Mouse (Mus musculus) embryo, embryonic 11 days (tissue): ENCODE results near the gene Schip1.

Experiments
- DNase-seq: peaks from one replicate; pipeline ENCODE4 v3.0.0-alpha.2; 2015

Schip1 gene

GRCm38 (mm10) chr3:68483517-68483916 is 418.9 kb downstream of the Schip1 start:
- no peak for DNase-seq

- DNase-seq = no peak
These were observed 419.4 kb downstream of the Schip1 start for GRCm38 (mm10) chr3:68484021-68484420.

GRCm38 (mm10) chr3:68484561-68484960 is 420.0 kb downstream of the Schip1 start:
- DNase-seq = no peak

- DNase-seq = no peak
These were observed 423.0 kb downstream of the Schip1 start for GRCm38 (mm10) chr3:68487621-68488020.

GRCm38 (mm10) chr3:68488316-68488715 is 423.7 kb downstream of the Schip1 start:
- DNase-seq = no peak

- no peak for DNase-seq
These were observed 426.9 kb downstream of the Schip1 start for GRCm38 (mm10) chr3:68491516-68491915.

- no peak for DNase-seq
These were observed 427.5 kb downstream of the Schip1 start for GRCm38 (mm10) chr3:68492066-68492465.

GRCm38 (mm10) chr3:68492513-68492912 is 427.9 kb downstream of the Schip1 start:
- DNase-seq = no peak

- peak; percentile 64 for DNase-seq
These were observed 428.6 kb downstream of the Schip1 start for GRCm38 (mm10) chr3:68493170-68493585.

GRCm38 (mm10) chr3:68493586-68494295 is 429.1 kb downstream of the Schip1 start:
- peak; percentile 93 for DNase-seq

GRCm38 (mm10) chr3:68494296-68495095 is 429.9 kb downstream of the Schip1 start:
- peak; percentile 65 for DNase-seq

- peak; percentile 76 for DNase-seq
These were observed 430.6 kb downstream of the Schip1 start for GRCm38 (mm10) chr3:68495096-68495735.

GRCm38 (mm10) chr3:68495736-68496242 is 431.2 kb downstream of the Schip1 start:
- DNase-seq = peak; percentile 54

GRCm38 (mm10) chr3:68496513-68496912 is 431.9 kb downstream of the Schip1 start:
- DNase-seq = no peak

GRCm38 (mm10) chr3:68499532-68500152 is 435.0 kb downstream of the Schip1 start:
- DNase-seq = no peak

- DNase-seq = no peak
These were observed 440.2 kb downstream of the Schip1 start for GRCm38 (mm10) chr3:68504838-68505237.

GRCm38 (mm10) chr3:68506769-68507318 is 442.2 kb downstream of the Schip1 start:
- no peak for DNase-seq

GRCm38 (mm10) chr3:68508629-68509028 is 444.0 kb downstream of the Schip1 start:
- no peak for DNase-seq

GRCm38 (mm10) chr3:68510872-68511271 is 446.3 kb downstream of the Schip1 start:
- DNase-seq = no peak

- no peak for DNase-seq
These were observed 447.1 kb downstream of the Schip1 start for GRCm38 (mm10) chr3:68511744-68512143.

- no peak for DNase-seq
These were observed 447.7 kb downstream of the Schip1 start for GRCm38 (mm10) chr3:68512327-68512726.

GRCm38 (mm10) chr3:68513340-68514119 is 448.9 kb downstream of the Schip1 start:
- DNase-seq = no peak
